Mouse (Mus musculus) MEL (cell line): ENCODE measurements around the gene Synpo2.

Source experiments
- BHLHE40 ChIP-seq: IDR thresholded peaks from 2 replicates; pipeline ENCODE4 v1.6.1; 2012; ENCODE audit warnings: low read depth, mild to moderate bottlenecking, inconsistent platforms, low read length, improper control_type of control experiment, borderline replicate concordance
- CTCF ChIP-seq, 3 experiments: IDR thresholded peaks in 2 of 3; conservative IDR thresholded peaks in 1 of 3; 2 replicates each; pipeline ENCODE4 v1.5.1; 2011 to 2012; ENCODE audit warnings: low read length in 3 of 3, low read depth in 2 of 3, mild to moderate bottlenecking in 2 of 3, improper control_type of control experiment in 1 of 3, inconsistent platforms in 1 of 3, mixed read lengths in 1 of 3, moderate library complexity in 1 of 3; ENCODE audit not compliant: control insufficient read depth in 1 of 3, insufficient read depth in 1 of 3, poor library complexity in 1 of 3, severe bottlenecking in 1 of 3
- E2F4 ChIP-seq: IDR thresholded peaks from 2 replicates; pipeline ENCODE4 v1.6.1; 2011; ENCODE audit warnings: low read depth, low read length, improper control_type of control experiment, borderline replicate concordance
- HCFC1 ChIP-seq: IDR thresholded peaks from 2 replicates; pipeline ENCODE4 v1.6.1; 2012; ENCODE audit warnings: low read depth, mild to moderate bottlenecking, inconsistent platforms, low read length, improper control_type of control experiment, moderate library complexity
- NELFE ChIP-seq: IDR thresholded peaks from 2 replicates; pipeline ENCODE4 v1.6.1; 2011; ENCODE audit warnings: low read depth, low read length, improper control_type of control experiment
- POLR2A ChIP-seq, 2 experiments: IDR thresholded peaks; 2 replicates each; pipeline ENCODE4 v1.6.1; 2011 to 2012; ENCODE audit warnings: low read length in 2 of 2, mild to moderate bottlenecking in 2 of 2, control low read depth in 1 of 2, improper control_type of control experiment in 1 of 2, low read depth in 1 of 2, moderate library complexity in 1 of 2; ENCODE audit not compliant: control insufficient read depth in 1 of 2, insufficient read depth in 1 of 2, poor library complexity in 1 of 2
- POLR2AphosphoS5 ChIP-seq: IDR thresholded peaks from 2 replicates; pipeline ENCODE4 v1.6.1; 2012; ENCODE audit warnings: low read depth, borderline replicate concordance, mild to moderate bottlenecking, inconsistent platforms, low read length, moderate library complexity, mixed read lengths
- TAL1 ChIP-seq: IDR thresholded peaks from 2 replicates; pipeline ENCODE4 v1.6.1; 2012; ENCODE audit warnings: mild to moderate bottlenecking, inconsistent platforms, low read length, moderate library complexity, mixed read lengths
- TBP ChIP-seq: IDR thresholded peaks from 2 replicates; pipeline ENCODE4 v1.8.0; 2011; ENCODE audit warnings: low read depth, low read length, improper control_type of control experiment
- TCF12 ChIP-seq: IDR thresholded peaks from 2 replicates; pipeline ENCODE4 v1.6.1; 2014; ENCODE audit warnings: low read depth, mild to moderate bottlenecking, inconsistent platforms, low read length, improper control_type of control experiment, moderate library complexity
- USF1 ChIP-seq: IDR thresholded peaks from 2 replicates; pipeline ENCODE4 v1.6.1; 2014; ENCODE audit warnings: low read depth, mild to moderate bottlenecking, inconsistent platforms, low read length, improper control_type of control experiment, moderate library complexity
- ZMIZ1 ChIP-seq: IDR thresholded peaks from 2 replicates; pipeline ENCODE4 v1.6.1; 2012; ENCODE audit warnings: low read depth, mild to moderate bottlenecking, inconsistent platforms, low read length, improper control_type of control experiment, moderate library complexity

DNA sequence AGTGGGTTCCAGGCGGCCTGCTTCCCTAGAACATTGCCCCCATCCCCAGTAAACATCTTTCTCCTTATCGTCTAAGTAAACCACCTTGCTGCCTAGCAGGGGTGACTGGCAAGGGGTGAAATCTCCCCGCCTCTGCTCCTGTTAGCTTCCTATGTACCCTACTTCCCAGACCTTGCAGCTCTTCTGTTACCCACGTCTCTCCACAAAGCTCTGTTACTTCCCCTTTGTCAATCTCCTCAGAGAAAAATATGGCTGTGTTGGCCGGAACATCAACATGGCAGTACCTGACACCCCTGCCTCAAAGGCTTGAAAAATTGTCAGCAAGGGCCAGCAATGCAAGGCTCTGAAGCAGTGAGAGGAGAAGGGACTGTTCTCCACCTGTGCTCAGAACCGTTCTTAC lies 94.9 kb downstream of the Synpo2 start:
- TF ChIP-seq HCFC1, result no peak
- no peak for TF ChIP-seq TAL1
- no peak for TF ChIP-seq CTCF (IDR thresholded peaks at IDR 0.05 in 2 of 3, conservative IDR thresholded peaks at IDR 0.05 in 1 of 3; ENCODE audit: control insufficient read depth in 1 of 3, insufficient read depth in 1 of 3, low read depth in 2 of 3, low read length in 3 of 3, poor library complexity in 1 of 3, severe bottlenecking in 1 of 3)
- no peak for TF ChIP-seq TCF12
- TF ChIP-seq E2F4, result no peak
- TF ChIP-seq POLR2AphosphoS5, result no peak
- no peak for TF ChIP-seq NELFE
- no peak for TF ChIP-seq ZMIZ1
- no peak for TF ChIP-seq USF1
- TF ChIP-seq TBP, result no peak
- TF ChIP-seq BHLHE40, result no peak
- no peak for TF ChIP-seq POLR2A (IDR thresholded peaks at IDR 0.05; ENCODE audit: control insufficient read depth in 1 of 2, insufficient read depth in 1 of 2, low read depth in 1 of 2, low read length in 2 of 2, poor library complexity in 1 of 2)
